Mouse (Mus musculus): ENCODE measurements around the gene Patl2. TPM values are rescaled to one million over a fixed set of nuclear protein-coding genes. Genes with fewer than 3 reads are reported as not detected.

Patl2 gene
- total and polyA plus RNA-seq, 3 experiments, result not detected

- 69% methylated on average over 11 of the region's 11 CpGs for WGBS
- Histone ChIP-seq H3K79me2 (replicated peaks; ENCODE audit: control insufficient read depth, insufficient read depth, low read length) (no peaks in the 10 kb centered on the region), H3K9ac (ENCODE audit: low read depth, low read length) (no peak overlapping the region; the same call in 1 of the 2 replicates), H3K27me3 (ENCODE audit: control insufficient read depth, insufficient read depth, low read length) (no peaks in the 10 kb centered on the region), H3K4me3 (no peak overlapping the region), H3K27ac (no peak overlapping the region), H3K4me1 (ENCODE audit: control insufficient read depth, insufficient read depth, low read length) (peaks cover 3% of the 10 kb centered on the region), H3K36me3 (ENCODE audit: control insufficient read depth, insufficient read depth, low read length) (no peaks in the 10 kb centered on the region)
- DNase-seq, result no peak
- intact Hi-C loops (cut with DNase I), result no loop called here
- TF ChIP-seq CTCF (IDR thresholded peaks at IDR 0.05) (no peak), EP300 (IDR thresholded peaks at IDR 0.05; ENCODE audit: insufficient read depth, low read depth, low read length) (no peak), POLR2A (IDR thresholded peaks at IDR 0.05; ENCODE audit: insufficient read depth, low read depth, low read length) (0 out of 2 replicates have a peak, but pooled peaks have one; percentile 22)
Measured at GRCm38 (mm10) chr2:122164293-122164692, 21.7 kb downstream of the Patl2 start.

- Histone ChIP-seq H3K9ac (ENCODE audit: low read depth, low read length) (no peak overlapping the region), H3K36me3 (ENCODE audit: control insufficient read depth, insufficient read depth, low read length) (no peaks in the 10 kb centered on the region), H3K27me3 (ENCODE audit: control insufficient read depth, insufficient read depth, low read length) (no peaks in the 10 kb centered on the region), H3K4me3 (no peak overlapping the region), H3K27ac (no peak overlapping the region), H3K4me1 (ENCODE audit: control insufficient read depth, insufficient read depth, low read length) (peaks cover 3% of the 10 kb centered on the region), H3K79me2 (replicated peaks; ENCODE audit: control insufficient read depth, insufficient read depth, low read length) (no peaks in the 10 kb centered on the region)
- TF ChIP-seq EP300 (IDR thresholded peaks at IDR 0.05; ENCODE audit: insufficient read depth, low read depth, low read length) (no peak), POLR2A (IDR thresholded peaks at IDR 0.05; ENCODE audit: insufficient read depth, low read depth, low read length) (no peak), CTCF (IDR thresholded peaks at IDR 0.05) (no peak)
- no peak for DNase-seq
- intact Hi-C loops (cut with DNase I), result no loop called here
- WGBS, result 59% methylated on average over 13 of the region's 13 CpGs
Measured at GRCm38 (mm10) chr2:122163430-122164195, 22.4 kb downstream of the Patl2 start.

GRCm38 (mm10) chr2:122162529-122162928 lies 23.5 kb downstream of the Patl2 start:
- no peak overlapping the region for H3K4me3 ChIP-seq
- WGBS, result 90% methylated on average over 2 of the region's 2 CpGs
- peaks cover 3% of the 10 kb centered on the region for H3K4me1 ChIP-seq (ENCODE audit: control insufficient read depth, insufficient read depth, low read length)
- H3K79me2 ChIP-seq (replicated peaks; ENCODE audit: control insufficient read depth, insufficient read depth, low read length), result no peaks in the 10 kb centered on the region
- H3K27me3 ChIP-seq (ENCODE audit: control insufficient read depth, insufficient read depth, low read length), result no peaks in the 10 kb centered on the region
- DNase-seq, result no peak
- H3K36me3 ChIP-seq (ENCODE audit: control insufficient read depth, insufficient read depth, low read length), result no peaks in the 10 kb centered on the region
- H3K27ac ChIP-seq, result no peak overlapping the region
- H3K9ac ChIP-seq (ENCODE audit: low read depth, low read length), result no peak overlapping the region
- TF ChIP-seq EP300 (IDR thresholded peaks at IDR 0.05; ENCODE audit: insufficient read depth, low read depth, low read length), result no peak
- no peak for TF ChIP-seq POLR2A (IDR thresholded peaks at IDR 0.05; ENCODE audit: insufficient read depth, low read depth, low read length)
- TF ChIP-seq CTCF (IDR thresholded peaks at IDR 0.05), result no peak
- intact Hi-C loops (cut with DNase I), result no loop called here

- Histone ChIP-seq H3K9ac (ENCODE audit: low read depth, low read length) (no peak overlapping the region), H3K79me2 (replicated peaks; ENCODE audit: control insufficient read depth, insufficient read depth, low read length) (no peaks in the 10 kb centered on the region), H3K27ac (no peak overlapping the region; the same call in 1 of the 2 replicates), H3K4me3 (no peak overlapping the region), H3K36me3 (ENCODE audit: control insufficient read depth, insufficient read depth, low read length) (no peaks in the 10 kb centered on the region), H3K27me3 (ENCODE audit: control insufficient read depth, insufficient read depth, low read length) (no peaks in the 10 kb centered on the region), H3K4me1 (ENCODE audit: control insufficient read depth, insufficient read depth, low read length) (peaks cover 3% of the 10 kb centered on the region)
- intact Hi-C loops (cut with DNase I), result loop anchor here (2.0 kb wide), 1 partner anchor 45 kb away; no protein-coding TSS in a partner anchor
- no peak for DNase-seq
- WGBS, result 3% methylated on average over 4 of the region's 4 CpGs
- TF ChIP-seq POLR2A (IDR thresholded peaks at IDR 0.05; ENCODE audit: insufficient read depth, low read depth, low read length) (no peak), EP300 (IDR thresholded peaks at IDR 0.05; ENCODE audit: insufficient read depth, low read depth, low read length) (no peak), CTCF (IDR thresholded peaks at IDR 0.05) (no peak)
Measured at GRCm38 (mm10) chr2:122161542-122161941, 24.4 kb downstream of the Patl2 start.

- Histone ChIP-seq H3K79me2 (replicated peaks; ENCODE audit: control insufficient read depth, insufficient read depth, low read length) (no peaks in the 10 kb centered on the region), H3K36me3 (ENCODE audit: control insufficient read depth, insufficient read depth, low read length) (no peaks in the 10 kb centered on the region), H3K9ac (ENCODE audit: low read depth, low read length) (no peak within 1 kb of the TSS), H3K4me3 (no peak within 1 kb of the TSS), H3K4me1 (ENCODE audit: control insufficient read depth, insufficient read depth, low read length) (peaks cover 3% of the 10 kb centered on the region), H3K27ac (no peak within 1 kb of the TSS; the same call in 1 of the 2 replicates), H3K27me3 (ENCODE audit: control insufficient read depth, insufficient read depth, low read length) (no peaks in the 10 kb centered on the region)
- intact Hi-C loops (cut with DNase I), result loop anchor here (1.0 to 2.0 kb wide), 2 partner anchors 44 to 90 kb away; no protein-coding TSS in a partner anchor
- WGBS, result 22% methylated on average over 2 of the region's 2 CpGs
- no peak for TF ChIP-seq POLR2A (IDR thresholded peaks at IDR 0.05; ENCODE audit: insufficient read depth, low read depth, low read length)
- TF ChIP-seq EP300 (IDR thresholded peaks at IDR 0.05; ENCODE audit: insufficient read depth, low read depth, low read length), result peak; percentile 70; the same call in 1 of the 2 replicates
- TF ChIP-seq CTCF (IDR thresholded peaks at IDR 0.05), result peak; percentile 96
- DNase-seq, result peak; percentile 81 to 86
Measured at GRCm38 (mm10) chr2:122160680-122161079, 25.3 kb downstream of the Patl2 start, which contains the start of gene Trim69. TSS of gene Trim69 (plus strand) at chr2:122160700.

GRCm38 (mm10) chr2:122159667-122160066 lies 26.3 kb downstream of the Patl2 start:
- Histone ChIP-seq H3K36me3 (ENCODE audit: control insufficient read depth, insufficient read depth, low read length) (no peaks in the 10 kb centered on the region), H3K4me1 (ENCODE audit: control insufficient read depth, insufficient read depth, low read length) (peaks cover 3% of the 10 kb centered on the region), H3K27ac (no peak overlapping the region), H3K9ac (ENCODE audit: low read depth, low read length) (no peak overlapping the region), H3K79me2 (replicated peaks; ENCODE audit: control insufficient read depth, insufficient read depth, low read length) (no peaks in the 10 kb centered on the region), H3K4me3 (no peak overlapping the region), H3K27me3 (ENCODE audit: control insufficient read depth, insufficient read depth, low read length) (no peaks in the 10 kb centered on the region)
- no peak for TF ChIP-seq POLR2A (IDR thresholded peaks at IDR 0.05; ENCODE audit: insufficient read depth, low read depth, low read length)
- TF ChIP-seq EP300 (IDR thresholded peaks at IDR 0.05; ENCODE audit: insufficient read depth, low read depth, low read length), result no peak
- no peak for TF ChIP-seq CTCF (IDR thresholded peaks at IDR 0.05)
- DNase-seq, result no peak
- intact Hi-C loops (cut with DNase I), result loop anchor here (1.0 to 2.0 kb wide), 2 partner anchors 43 to 89 kb away; no protein-coding TSS in a partner anchor
- 84% methylated on average over 6 of the region's 6 CpGs for WGBS
